Mouse (Mus musculus): Measurements from ENCODE around the gene Bcl7b. TPM values are rescaled to one million over a fixed set of nuclear protein-coding genes. Genes with fewer than 3 reads are reported as not detected.

The Bcl7b gene
- polyA plus RNA-seq, 1 experiment, result 57.6 TPM

- peaks cover 22% of the 10 kb centered on the region for H3K4me1 ChIP-seq (ENCODE audit: control insufficient read depth, insufficient read depth, low read length)
- no peak overlapping the region for H3K27ac ChIP-seq (ENCODE audit: insufficient read depth, low read depth, low read length)
- H3K4me3 ChIP-seq (ENCODE audit: insufficient read depth, low read length), result no peak overlapping the region
- TF ChIP-seq CTCF (IDR thresholded peaks at IDR 0.05; ENCODE audit: low read depth, low read length) (no peak), POLR2A (IDR thresholded peaks at IDR 0.05; ENCODE audit: borderline replicate concordance, low read depth, low read length) (no peak)
Measured at GRCm38 (mm10) chr5:135181776-135182175, 13.7 kb downstream of the Bcl7b start.

- H3K4me1 ChIP-seq (ENCODE audit: control insufficient read depth, insufficient read depth, low read length), result peaks cover 16% of the 10 kb centered on the region
- H3K27ac ChIP-seq (ENCODE audit: insufficient read depth, low read depth, low read length), result no peak overlapping the region
- no peak overlapping the region for H3K4me3 ChIP-seq (ENCODE audit: insufficient read depth, low read length)
- TF ChIP-seq CTCF (IDR thresholded peaks at IDR 0.05; ENCODE audit: low read depth, low read length) (no peak), POLR2A (IDR thresholded peaks at IDR 0.05; ENCODE audit: borderline replicate concordance, low read depth, low read length) (no peak)
Measured at GRCm38 (mm10) chr5:135183131-135183861, 15.2 kb downstream of the Bcl7b start.

DNA sequence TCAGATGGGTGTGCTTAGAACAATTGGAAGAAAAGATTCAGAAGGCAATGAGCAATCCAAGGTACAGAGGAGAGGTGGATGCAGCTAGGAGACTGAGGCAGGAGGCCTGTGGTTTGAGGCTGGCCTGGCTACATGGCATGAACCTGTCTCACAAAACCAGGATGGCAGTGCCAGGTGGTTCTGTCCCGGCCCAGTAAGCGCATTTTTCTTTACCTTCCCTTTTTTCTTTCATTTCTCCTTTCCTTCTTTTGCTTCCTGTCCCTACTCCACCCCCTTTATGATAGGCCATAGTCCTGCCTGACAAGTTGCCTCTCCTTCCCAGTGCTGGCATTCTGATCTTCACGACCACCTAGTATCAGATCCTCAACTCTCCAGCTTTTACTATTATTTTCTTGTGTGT, 16.9 kb downstream of the Bcl7b start:
- peaks cover 18% of the 10 kb centered on the region for H3K4me1 ChIP-seq (ENCODE audit: control insufficient read depth, insufficient read depth, low read length)
- TF ChIP-seq POLR2A (IDR thresholded peaks at IDR 0.05; ENCODE audit: borderline replicate concordance, low read depth, low read length) (no peak), CTCF (IDR thresholded peaks at IDR 0.05; ENCODE audit: low read depth, low read length) (no peak)
- peak overlapping the region; percentile 31 for H3K27ac ChIP-seq (ENCODE audit: insufficient read depth, low read depth, low read length)
- no peak overlapping the region for H3K4me3 ChIP-seq (ENCODE audit: insufficient read depth, low read length)

GRCm38 (mm10) chr5:135185596-135185995, 17.5 kb downstream of the Bcl7b start:
- H3K27ac ChIP-seq (ENCODE audit: insufficient read depth, low read depth, low read length), result 0 out of 2 replicates have a peak overlapping the region, but pooled peaks have one; percentile 31
- peaks cover 18% of the 10 kb centered on the region for H3K4me1 ChIP-seq (ENCODE audit: control insufficient read depth, insufficient read depth, low read length)
- peak; percentile 24; the same call in 1 of the 2 replicates for TF ChIP-seq CTCF (IDR thresholded peaks at IDR 0.05; ENCODE audit: low read depth, low read length)
- no peak for TF ChIP-seq POLR2A (IDR thresholded peaks at IDR 0.05; ENCODE audit: borderline replicate concordance, low read depth, low read length)

DNA sequence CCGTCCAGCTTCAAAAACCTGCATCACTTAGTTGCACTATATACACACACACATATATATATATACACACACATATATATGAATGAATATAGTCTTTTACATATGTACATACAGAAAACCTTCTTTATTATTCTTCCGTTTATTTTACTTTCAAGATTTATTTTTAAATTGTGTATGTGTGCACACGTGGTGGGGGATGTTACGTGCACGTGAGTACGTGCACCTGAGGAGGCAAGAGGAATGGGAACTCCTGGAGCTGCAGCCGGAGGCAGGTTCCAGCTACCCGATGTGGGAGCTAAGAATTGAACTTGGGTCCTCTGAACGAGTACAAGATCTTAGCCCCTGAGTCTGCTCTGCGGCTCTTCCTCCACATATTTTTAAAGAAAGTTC, 18.1 kb downstream of the Bcl7b start:
- TF ChIP-seq POLR2A (IDR thresholded peaks at IDR 0.05; ENCODE audit: borderline replicate concordance, low read depth, low read length), result no peak
- TF ChIP-seq CTCF (IDR thresholded peaks at IDR 0.05; ENCODE audit: low read depth, low read length), result no peak
- Histone ChIP-seq H3K4me3 (ENCODE audit: insufficient read depth, low read length) (peak overlapping the region; percentile 65), H3K27ac (ENCODE audit: insufficient read depth, low read depth, low read length) (peak overlapping the region; percentile 90), H3K4me1 (ENCODE audit: control insufficient read depth, insufficient read depth, low read length) (peaks cover 18% of the 10 kb centered on the region)

More at GRCm38 (mm10) chr5:135185596-135185995, 17.5 kb downstream of the Bcl7b start:
- H3K4me3 ChIP-seq (ENCODE audit: insufficient read depth, low read length), result no peak overlapping the region

GRCm38 (mm10) chr5:135186621-135187348, 18.7 kb downstream of the Bcl7b start, which contains the start of gene Baz1b:
Gene Baz1b, plus strand, starts transcription at chr5:135187264.
- Histone ChIP-seq H3K4me3 (ENCODE audit: insufficient read depth, low read length) (peak within 1 kb of the TSS; percentile 83), H3K4me1 (ENCODE audit: control insufficient read depth, insufficient read depth, low read length) (peaks cover 20% of the 10 kb centered on the region), H3K27ac (ENCODE audit: insufficient read depth, low read depth, low read length) (peak within 1 kb of the TSS; percentile 90)
- TF ChIP-seq CTCF (IDR thresholded peaks at IDR 0.05; ENCODE audit: low read depth, low read length), result no peak
- TF ChIP-seq POLR2A (IDR thresholded peaks at IDR 0.05; ENCODE audit: borderline replicate concordance, low read depth, low read length), result 0 out of 2 replicates have a peak, but pooled peaks have one; percentile 13

GRCm38 (mm10) chr5:135187349-135188213, 19.5 kb downstream of the Bcl7b start:
- TF ChIP-seq POLR2A (IDR thresholded peaks at IDR 0.05; ENCODE audit: borderline replicate concordance, low read depth, low read length), result no peak
- no peak for TF ChIP-seq CTCF (IDR thresholded peaks at IDR 0.05; ENCODE audit: low read depth, low read length)
- Histone ChIP-seq H3K4me1 (ENCODE audit: control insufficient read depth, insufficient read depth, low read length) (peaks cover 21% of the 10 kb centered on the region), H3K4me3 (ENCODE audit: insufficient read depth, low read length) (peak overlapping the region; percentile 83), H3K27ac (ENCODE audit: insufficient read depth, low read depth, low read length) (peak overlapping the region; percentile 86)

GRCm38 (mm10) chr5:135188214-135188554, 20.1 kb downstream of the Bcl7b start:
- H3K4me1 ChIP-seq (ENCODE audit: control insufficient read depth, insufficient read depth, low read length), result peaks cover 24% of the 10 kb centered on the region
- TF ChIP-seq CTCF (IDR thresholded peaks at IDR 0.05; ENCODE audit: low read depth, low read length) (no peak), POLR2A (IDR thresholded peaks at IDR 0.05; ENCODE audit: borderline replicate concordance, low read depth, low read length) (no peak)
- H3K4me3 ChIP-seq (ENCODE audit: insufficient read depth, low read length), result peak overlapping the region; percentile 83
- H3K27ac ChIP-seq (ENCODE audit: insufficient read depth, low read depth, low read length), result peak overlapping the region; percentile 86

- Histone ChIP-seq H3K4me1 (ENCODE audit: control insufficient read depth, insufficient read depth, low read length) (peaks cover 24% of the 10 kb centered on the region), H3K27ac (ENCODE audit: insufficient read depth, low read depth, low read length) (no peak overlapping the region), H3K4me3 (ENCODE audit: insufficient read depth, low read length) (peak overlapping the region; percentile 83)
- TF ChIP-seq CTCF (IDR thresholded peaks at IDR 0.05; ENCODE audit: low read depth, low read length) (no peak), POLR2A (IDR thresholded peaks at IDR 0.05; ENCODE audit: borderline replicate concordance, low read depth, low read length) (no peak)
Measured at GRCm38 (mm10) chr5:135189281-135190022, 21.4 kb downstream of the Bcl7b start.
